Mouse (Mus musculus) megakaryocyte, embryonic 14.5 days (primary cell): ENCODE measurements around the gene Gabrb1. TPM values are rescaled to one million over a fixed set of nuclear protein-coding genes. Genes with fewer than 3 reads are reported as not detected.
"Not testable (repeated sequence)": the region's sequence is repeated elsewhere in the genome, so short reads cannot be mapped to it uniquely, and the experiment has no call there.

Experiments
- H3K27me3 ChIP-seq: replicated peaks from 2 replicates; pipeline ENCODE3; 2012; ENCODE audit warnings: inconsistent platforms
- H3K36me3 ChIP-seq: replicated peaks from 2 replicates; pipeline ENCODE3; 2012; ENCODE audit warnings: low read length, inconsistent platforms, mixed read lengths
- H3K4me1 ChIP-seq: 2 replicates; pipeline ENCODE4 v1.6.1; 2012; ENCODE audit warnings: inconsistent platforms
- H3K4me3 ChIP-seq: replicated peaks from 2 replicates; pipeline ENCODE3; 2012; ENCODE audit warnings: moderate library complexity, mild to moderate bottlenecking, inconsistent platforms
- H3K9me3 ChIP-seq: 2 replicates; pipeline ENCODE4 v1.6.1; 2012; ENCODE audit warnings: inconsistent platforms
- FLI1 ChIP-seq: IDR thresholded peaks from 2 replicates; pipeline ENCODE4 v1.6.1; 2012; ENCODE audit warnings: low read length, inconsistent platforms, mixed read lengths
- GATA1 ChIP-seq: IDR thresholded peaks from 3 replicates; pipeline ENCODE4 v1.6.1; 2012; ENCODE audit warnings: mixed read lengths, low read length, inconsistent platforms, borderline replicate concordance
- polyA plus RNA-seq: library from polyadenylated mRNA; stranded (reverse); fragments of >175 nt; gene quantifications from 2 replicates; pipeline ENCODE4 v1.2.3, GENCODE M21; 2012; ENCODE audit warnings: low replicate concordance; ENCODE audit not compliant: insufficient read depth

The Gabrb1 gene
- polyA plus RNA-seq, 1 experiment = not detected

GRCm38 (mm10) chr5:72150870-72151269 lies 493.0 kb downstream of the Gabrb1 start:
- TF ChIP-seq GATA1 = no peak
- Histone ChIP-seq H3K36me3 (peaks cover 8% of the 10 kb centered on the region), H3K4me3 (no peak overlapping the region)

GRCm38 (mm10) chr5:72155686-72156085 lies 497.8 kb downstream of the Gabrb1 start:
- H3K27me3 ChIP-seq, H3K9me3 ChIP-seq, H3K4me3 ChIP-seq: not testable (repeated sequence)
- Histone ChIP-seq H3K36me3 (peaks cover 53% of the 10 kb centered on the region), H3K4me1 (peaks cover 10% of the 10 kb centered on the region)

More at GRCm38 (mm10) chr5:72150870-72151269, 493.0 kb downstream of the Gabrb1 start:
- Histone ChIP-seq H3K9me3 (no peaks in the 10 kb centered on the region), H3K27me3 (no peaks in the 10 kb centered on the region), H3K4me1 (no peaks in the 10 kb centered on the region)

GRCm38 (mm10) chr5:72156598-72156997 lies 498.7 kb downstream of the Gabrb1 start:
- peaks cover 63% of the 10 kb centered on the region for H3K36me3 ChIP-seq
- no peak for TF ChIP-seq FLI1
- TF ChIP-seq GATA1 = no peak

GRCm38 (mm10) chr5:72158667-72159066 lies 500.8 kb downstream of the Gabrb1 start:
- H3K4me3 ChIP-seq = no peak overlapping the region
- H3K9me3 ChIP-seq = no peaks in the 10 kb centered on the region
- no peak for TF ChIP-seq GATA1
- no peak for TF ChIP-seq FLI1
- peaks cover 31% of the 10 kb centered on the region for H3K4me1 ChIP-seq
- no peaks in the 10 kb centered on the region for H3K27me3 ChIP-seq
- H3K36me3 ChIP-seq = peaks cover 83% of the 10 kb centered on the region

More at GRCm38 (mm10) chr5:72156598-72156997, 498.7 kb downstream of the Gabrb1 start:
- Histone ChIP-seq H3K27me3 (no peaks in the 10 kb centered on the region), H3K4me3 (no peak overlapping the region), H3K9me3 (no peaks in the 10 kb centered on the region), H3K4me1 (peaks cover 19% of the 10 kb centered on the region)

GRCm38 (mm10) chr5:72159537-72159936 lies 501.6 kb downstream of the Gabrb1 start:
- H3K4me1 ChIP-seq = peaks cover 35% of the 10 kb centered on the region
- no peak for TF ChIP-seq GATA1
- no peak for TF ChIP-seq FLI1
- H3K4me3 ChIP-seq = no peak overlapping the region
- peaks cover 90% of the 10 kb centered on the region for H3K36me3 ChIP-seq
- no peaks in the 10 kb centered on the region for H3K9me3 ChIP-seq
- H3K27me3 ChIP-seq = no peaks in the 10 kb centered on the region

GRCm38 (mm10) chr5:72160781-72161485 lies 503.0 kb downstream of the Gabrb1 start:
- TF ChIP-seq FLI1 (no peak), GATA1 (no peak)
- Histone ChIP-seq H3K4me3 (no peak overlapping the region), H3K36me3 (peaks cover 95% of the 10 kb centered on the region), H3K4me1 (peaks cover 38% of the 10 kb centered on the region), H3K9me3 (no peaks in the 10 kb centered on the region), H3K27me3 (no peaks in the 10 kb centered on the region)

GRCm38 (mm10) chr5:72162855-72163254 lies 504.9 kb downstream of the Gabrb1 start:
- Histone ChIP-seq H3K4me3 (no peak overlapping the region), H3K9me3 (no peaks in the 10 kb centered on the region), H3K36me3 (peaks cover 81% of the 10 kb centered on the region), H3K4me1 (peaks cover 54% of the 10 kb centered on the region), H3K27me3 (no peaks in the 10 kb centered on the region)
- TF ChIP-seq GATA1 = no peak
- TF ChIP-seq FLI1 = no peak

- Histone ChIP-seq H3K27me3 (no peaks in the 10 kb centered on the region), H3K36me3 (peaks cover 66% of the 10 kb centered on the region), H3K9me3 (no peaks in the 10 kb centered on the region), H3K4me1 (peaks cover 54% of the 10 kb centered on the region), H3K4me3 (no peak overlapping the region)
- TF ChIP-seq FLI1 = no peak
- no peak for TF ChIP-seq GATA1
These were observed 506.5 kb downstream of the Gabrb1 start for GRCm38 (mm10) chr5:72164386-72164785.

GRCm38 (mm10) chr5:72167594-72168284 lies 509.8 kb downstream of the Gabrb1 start, which contains the start of gene Commd8:
TSS of gene Commd8 (minus strand) at chr5:72168189.
- no peaks in the 10 kb centered on the region for H3K27me3 ChIP-seq
- no peaks in the 10 kb centered on the region for H3K9me3 ChIP-seq
- TF ChIP-seq FLI1 = no peak
- TF ChIP-seq GATA1 = no peak
- peaks cover 31% of the 10 kb centered on the region for H3K4me1 ChIP-seq
- H3K36me3 ChIP-seq = peaks cover 33% of the 10 kb centered on the region
- H3K4me3 ChIP-seq = peak within 1 kb of the TSS; percentile 93

GRCm38 (mm10) chr5:72168285-72168621 lies 510.3 kb downstream of the Gabrb1 start:
- peaks cover 28% of the 10 kb centered on the region for H3K36me3 ChIP-seq
- no peaks in the 10 kb centered on the region for H3K9me3 ChIP-seq
- peaks cover 30% of the 10 kb centered on the region for H3K4me1 ChIP-seq
- TF ChIP-seq FLI1 (no peak), GATA1 (no peak)
- H3K27me3 ChIP-seq = no peaks in the 10 kb centered on the region
- peak overlapping the region; percentile 93 for H3K4me3 ChIP-seq
